Mouse (Mus musculus): ENCODE measurements around the gene Lhfpl2.
A peak's percentile ranks its signal among the peaks of the same experiment; 100 is the strongest.

The Lhfpl2 gene

DNA sequence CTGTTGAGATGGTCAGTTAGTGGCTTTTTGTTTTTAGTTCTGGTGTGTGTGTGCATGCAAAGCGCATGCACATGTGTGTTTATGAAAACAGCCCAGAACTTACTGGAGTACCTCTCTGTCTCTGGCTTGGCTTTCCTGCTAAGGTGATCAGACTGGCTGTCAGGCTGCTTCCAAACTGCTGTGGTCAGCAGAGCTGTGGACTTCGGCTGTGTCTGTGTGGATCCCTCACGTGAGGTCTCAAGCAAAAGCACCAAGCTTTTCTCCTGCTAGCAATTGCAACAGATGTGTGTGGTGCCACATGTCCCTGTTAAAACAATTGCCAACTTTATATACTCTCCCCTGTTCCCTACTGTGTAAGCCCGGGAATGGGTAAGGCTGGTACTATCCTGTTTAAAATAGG is 82.8 kb downstream of the Lhfpl2 start:
- no peak for DNase-seq (ENCODE audit: low read depth, low spot score)

DNA sequence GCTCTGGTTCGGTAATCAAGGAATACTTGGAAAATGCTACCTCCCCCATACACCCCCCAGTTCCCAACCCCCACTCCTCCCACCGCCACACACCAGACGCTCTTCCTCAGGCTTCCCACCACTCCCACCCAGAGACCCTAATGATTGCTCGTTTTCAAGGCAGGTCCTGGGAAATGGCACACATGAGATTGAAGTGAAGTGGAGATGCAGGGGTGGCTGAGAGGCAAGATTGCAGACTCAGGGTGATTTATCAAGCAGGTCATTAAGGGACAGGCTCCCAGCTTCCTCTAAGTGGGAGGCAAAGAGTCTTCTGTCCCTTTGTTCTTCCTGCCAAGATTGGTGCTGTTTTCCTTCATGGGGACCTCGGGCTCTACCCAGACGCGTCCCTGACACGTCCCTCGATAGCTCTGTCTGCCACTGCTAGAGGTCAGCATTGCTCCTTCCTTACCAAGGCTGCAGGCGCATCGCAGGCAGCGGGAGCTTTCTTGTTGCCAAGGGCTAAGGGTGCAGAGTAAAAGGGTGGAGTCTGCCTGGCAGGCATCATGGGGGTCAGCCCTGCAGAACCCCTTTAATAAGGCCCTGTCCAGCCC is 85.6 kb downstream of the Lhfpl2 start:
- DNase-seq (ENCODE audit: low read depth, low spot score), result peak; percentile 77

DNA sequence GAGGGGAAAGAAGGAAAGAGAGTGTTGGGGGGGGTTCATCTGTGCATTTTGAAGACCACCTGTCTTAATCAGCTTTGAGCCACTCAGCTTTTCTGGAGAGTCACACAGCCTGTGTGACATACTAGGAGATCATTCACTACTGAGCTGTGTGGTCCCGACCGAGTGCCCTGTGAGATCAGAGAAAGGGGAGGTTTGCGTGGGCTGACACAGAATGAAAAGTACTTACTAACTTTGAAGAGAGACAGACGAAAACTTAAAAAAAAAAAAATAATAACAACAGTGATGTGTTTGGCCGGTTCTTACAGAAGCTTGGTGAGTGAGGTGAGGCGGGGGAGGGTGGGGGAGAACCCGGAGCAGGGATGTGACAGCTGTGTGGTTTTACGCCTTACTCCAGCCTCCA is 86.9 kb downstream of the Lhfpl2 start:
- no peak for DNase-seq (ENCODE audit: low read depth, low spot score)

DNA sequence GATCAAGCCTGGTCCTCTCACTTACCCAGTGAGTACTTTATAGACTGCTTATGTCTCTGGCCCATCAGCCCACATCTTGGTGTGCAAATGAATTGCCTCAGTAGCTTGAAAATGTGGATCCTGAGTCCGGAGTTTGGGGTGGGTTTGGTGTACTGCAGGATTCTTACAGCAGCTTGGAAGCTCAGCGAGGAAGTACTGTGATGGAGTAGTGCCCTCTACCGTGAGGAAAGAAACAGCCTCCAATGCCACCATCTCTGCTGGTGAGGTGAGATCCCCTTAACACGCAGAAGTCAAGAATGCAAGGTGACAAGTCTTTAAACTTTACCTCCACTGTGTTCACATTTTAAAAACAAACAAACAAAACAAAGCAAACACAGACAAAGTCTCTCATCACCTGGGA is 89.7 kb downstream of the Lhfpl2 start:
- DNase-seq (ENCODE audit: low read depth, low spot score), result peak; percentile 80

DNA sequence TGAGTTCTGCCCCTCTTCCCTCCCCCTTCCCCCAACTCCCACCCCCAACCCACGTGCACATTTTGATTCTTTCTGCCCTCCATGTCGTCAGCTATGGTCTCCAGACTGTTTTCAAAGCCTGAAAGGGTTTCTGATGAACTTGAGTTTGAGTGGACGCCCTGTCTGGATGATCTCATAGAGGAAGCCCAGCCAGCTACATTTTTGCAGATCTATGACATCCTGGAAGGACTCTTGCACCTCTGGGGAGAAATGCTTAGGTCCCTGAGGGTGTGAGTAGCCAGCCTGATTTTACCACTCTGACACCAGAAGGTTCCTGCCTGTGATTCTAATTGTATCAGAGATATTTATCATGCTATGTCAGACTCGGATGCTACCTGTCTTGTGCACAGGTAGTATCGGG is 91.4 kb downstream of the Lhfpl2 start:
- DNase-seq (ENCODE audit: low read depth, low spot score), result no peak

DNA sequence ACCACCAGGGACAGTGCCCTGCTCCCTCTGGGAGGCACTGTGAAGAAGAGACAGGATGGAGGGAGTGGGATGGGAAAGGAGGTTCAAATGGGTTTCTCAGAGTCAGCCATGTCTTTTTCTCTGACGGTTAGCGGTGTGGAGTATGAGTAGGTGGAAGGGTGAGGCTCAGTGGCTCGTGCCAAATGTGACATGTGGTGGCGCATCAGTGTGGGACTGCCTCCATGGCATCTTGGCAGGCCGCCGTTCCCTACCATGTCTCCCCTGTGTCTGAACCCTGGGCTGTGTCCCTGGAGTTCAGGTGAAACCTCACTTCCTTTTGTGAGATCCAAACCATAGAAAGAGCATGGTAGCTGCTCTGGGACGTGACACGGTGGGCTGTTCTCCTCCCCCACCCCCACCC is 92.2 kb downstream of the Lhfpl2 start:
- DNase-seq (ENCODE audit: low read depth, low spot score), result peak; percentile 85

DNA sequence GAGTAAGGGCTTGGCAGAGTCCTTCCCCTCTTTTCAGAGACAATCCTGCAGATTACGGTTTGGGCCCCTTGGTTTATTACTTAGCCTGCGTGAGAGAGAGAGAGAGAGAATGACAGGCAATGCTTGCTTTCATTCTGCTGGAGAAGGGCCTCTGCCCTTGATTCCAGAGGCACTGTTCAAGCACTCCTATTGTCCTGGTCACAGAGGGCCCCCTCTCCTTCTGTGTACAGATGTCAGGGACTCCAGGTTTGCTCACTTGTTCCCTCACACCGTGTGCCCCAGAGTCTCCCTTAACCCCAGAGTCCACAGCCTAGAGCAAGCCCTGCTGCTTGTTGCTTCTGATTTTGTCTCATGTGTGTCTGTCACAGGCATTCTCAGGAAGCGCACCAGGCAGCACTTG is 93.7 kb downstream of the Lhfpl2 start:
- DNase-seq (ENCODE audit: low read depth, low spot score), result no peak

DNA sequence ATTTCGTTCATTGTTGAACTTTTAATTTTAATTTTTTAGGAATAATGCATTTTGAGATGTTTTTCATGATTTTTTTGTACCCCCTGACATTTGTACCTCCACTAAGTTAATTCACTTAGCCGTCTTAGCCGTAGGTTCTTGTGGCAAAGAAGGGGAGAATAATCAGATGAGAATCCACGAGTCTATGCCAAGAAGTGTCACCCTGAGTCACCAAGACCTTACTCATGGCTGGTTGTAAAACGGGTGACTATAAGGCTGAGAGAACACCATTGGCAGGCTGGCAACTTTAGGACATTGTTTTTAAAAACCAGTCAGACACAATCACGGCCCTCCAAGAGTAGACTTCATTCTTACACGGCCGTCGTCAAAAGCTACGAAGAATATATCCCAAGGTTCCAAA is 95.2 kb downstream of the Lhfpl2 start:
- no peak for DNase-seq (ENCODE audit: low read depth, low spot score)

DNA sequence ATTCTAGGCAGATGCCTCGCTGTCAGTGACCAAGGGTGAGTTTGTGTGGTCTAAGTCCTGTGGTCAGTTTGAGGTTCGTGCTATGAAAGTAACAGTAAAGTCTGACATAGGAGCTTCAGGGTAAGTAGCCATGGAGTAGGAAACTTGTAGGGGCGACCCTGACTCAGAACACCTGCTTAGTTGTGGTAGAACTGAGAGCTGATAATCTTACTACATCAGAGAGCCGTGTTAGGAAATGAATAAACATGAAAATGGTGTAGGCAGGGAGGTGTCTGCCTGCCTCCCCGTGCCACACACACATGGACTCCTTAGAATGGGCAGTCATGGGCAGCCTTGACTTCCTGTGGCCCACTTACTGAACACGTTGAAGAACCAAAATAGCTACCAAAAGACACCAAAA is 96.1 kb downstream of the Lhfpl2 start:
- no peak for DNase-seq (ENCODE audit: low read depth, low spot score)

DNA sequence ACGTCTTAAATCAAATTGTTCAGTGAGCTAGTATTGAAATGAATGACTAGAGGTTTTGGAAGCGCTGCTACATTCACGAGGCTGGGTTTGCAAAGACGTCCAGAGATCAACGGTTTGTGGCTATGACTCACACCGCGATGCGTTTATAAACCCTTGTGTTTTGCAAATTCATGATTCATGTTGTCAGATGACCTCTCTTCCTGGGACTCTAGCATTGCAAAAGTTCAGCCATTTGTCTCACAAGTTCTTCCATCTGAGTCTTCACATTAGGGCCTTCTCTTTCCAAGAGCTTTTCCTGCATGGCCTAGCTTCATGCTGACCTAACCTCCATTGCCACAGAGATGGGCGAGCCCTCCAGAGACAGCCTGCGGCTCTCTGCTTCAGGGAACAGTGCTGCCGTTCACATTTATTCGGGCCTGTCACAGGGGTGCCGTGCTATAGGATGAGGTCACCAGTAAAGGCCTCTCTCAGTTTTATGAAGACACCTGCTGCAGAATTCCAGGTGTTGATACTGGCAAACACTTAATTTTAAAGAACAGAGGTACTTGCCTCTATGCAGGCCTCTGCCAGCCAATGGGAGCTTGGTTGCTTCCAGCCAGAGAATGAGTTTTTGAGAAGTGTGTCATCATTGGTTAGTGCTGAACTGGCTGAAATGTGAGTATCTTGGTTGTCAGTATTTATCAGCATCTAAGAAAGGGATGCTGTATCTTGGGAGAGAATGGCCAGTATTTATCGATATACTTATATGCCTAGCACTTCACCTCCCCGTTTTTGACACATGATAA is 97.1 kb downstream of the Lhfpl2 start:
- DNase-seq (ENCODE audit: low read depth, low spot score), result no peak

DNA sequence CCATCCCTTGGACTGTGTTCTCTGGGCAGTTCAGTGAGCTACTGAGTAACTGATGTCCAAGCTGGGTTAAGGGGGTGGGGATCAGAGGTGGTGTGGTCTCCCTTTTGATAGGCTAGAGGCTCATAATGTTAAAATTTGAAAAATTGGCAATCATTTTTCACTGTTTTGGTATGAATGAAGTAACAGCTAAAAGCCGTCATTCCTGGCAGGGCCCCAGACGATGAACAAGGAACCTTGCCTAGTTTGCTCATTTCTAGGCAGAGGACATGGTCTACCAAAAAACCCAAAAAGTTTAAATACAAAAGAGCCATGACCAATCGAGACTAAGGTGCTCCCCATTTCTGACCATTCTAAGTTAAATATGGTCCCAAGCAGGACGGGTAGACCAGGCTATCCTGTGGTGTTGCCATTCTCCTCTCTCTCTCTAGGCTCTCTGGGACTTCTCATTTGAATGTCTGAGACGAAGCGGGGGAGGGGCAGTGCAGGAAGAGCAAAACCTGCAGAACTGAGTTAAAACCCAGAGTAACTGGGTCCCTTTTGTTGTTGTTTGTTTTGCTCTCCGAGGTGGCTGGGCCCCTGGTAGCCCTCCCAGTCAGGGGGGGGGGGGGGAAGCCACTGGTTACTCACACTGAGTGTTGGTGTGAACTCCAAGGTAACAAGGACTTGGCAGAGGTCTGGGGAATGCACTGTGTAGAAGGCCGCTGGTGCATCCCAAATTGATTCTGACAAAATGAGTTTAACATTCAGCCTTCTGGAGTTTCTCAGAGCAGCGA is 98.2 kb downstream of the Lhfpl2 start:
- no peak for DNase-seq (ENCODE audit: low read depth, low spot score)

DNA sequence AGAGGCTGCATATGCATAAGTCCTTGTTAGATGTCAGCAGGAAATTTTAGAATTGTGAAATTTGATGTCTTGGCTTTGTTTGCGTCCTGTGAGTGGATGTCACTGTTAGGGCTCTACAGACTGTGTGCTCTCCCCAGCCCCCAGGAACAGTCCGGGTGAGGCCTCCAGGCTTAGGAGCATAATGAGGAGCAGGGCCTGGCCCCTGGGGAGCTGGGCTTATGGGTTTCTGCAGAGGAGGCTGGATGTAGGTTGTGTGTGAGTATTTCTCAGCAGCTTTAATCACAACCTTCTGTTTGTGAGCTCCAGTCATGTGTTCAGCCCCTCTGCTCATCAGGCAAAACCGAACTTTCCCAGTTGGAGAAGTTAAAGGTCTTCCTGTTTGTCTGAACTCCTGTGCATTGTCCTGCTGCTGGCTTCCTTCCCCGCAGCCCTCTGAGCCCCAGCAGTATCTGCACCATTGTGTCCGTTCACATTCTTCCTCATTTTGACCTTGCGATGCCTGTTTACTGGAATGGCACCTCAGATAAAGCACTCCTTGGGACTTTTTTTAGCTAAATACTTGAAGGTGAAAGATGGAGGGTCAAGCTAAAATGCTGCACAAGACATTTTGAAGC is 101.4 kb downstream of the Lhfpl2 start:
- no peak for DNase-seq (ENCODE audit: low read depth, low spot score)

DNA sequence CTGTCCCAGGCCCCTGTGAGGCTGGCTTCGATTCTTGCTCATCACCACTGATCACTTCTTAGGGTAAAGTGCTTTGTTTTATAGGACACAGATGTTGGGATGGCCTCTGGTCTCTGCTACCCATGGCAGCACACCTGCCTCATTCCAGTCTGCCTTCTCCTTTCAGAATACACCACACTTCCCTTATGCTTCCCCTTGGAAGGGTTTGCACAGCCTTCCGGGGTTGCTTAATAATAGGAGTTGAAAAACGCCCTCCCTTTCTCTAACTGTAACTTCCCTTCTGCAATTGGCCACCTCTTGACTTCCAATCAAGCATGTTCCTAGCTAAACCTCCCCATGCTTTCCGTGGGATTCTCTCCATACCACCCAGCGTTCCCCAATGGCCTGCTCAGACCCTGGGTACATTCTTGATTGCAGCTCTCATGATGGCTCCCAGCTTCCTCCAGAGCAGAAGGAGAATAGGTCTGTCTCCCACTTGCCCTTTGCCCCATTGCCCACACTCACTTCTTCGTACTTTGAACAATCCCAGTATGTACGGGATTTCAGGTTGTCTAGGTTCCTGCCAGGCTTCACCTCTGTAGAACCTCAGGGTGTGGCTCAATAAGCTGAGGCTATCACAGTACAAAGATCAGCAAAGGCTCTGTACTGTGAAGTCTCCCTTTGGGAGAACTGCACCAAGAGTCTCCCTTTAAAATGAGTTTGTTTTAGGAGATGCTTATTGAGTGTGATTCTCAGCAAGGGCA is 102.1 kb downstream of the Lhfpl2 start:
- DNase-seq (ENCODE audit: low read depth, low spot score), result no peak

DNA sequence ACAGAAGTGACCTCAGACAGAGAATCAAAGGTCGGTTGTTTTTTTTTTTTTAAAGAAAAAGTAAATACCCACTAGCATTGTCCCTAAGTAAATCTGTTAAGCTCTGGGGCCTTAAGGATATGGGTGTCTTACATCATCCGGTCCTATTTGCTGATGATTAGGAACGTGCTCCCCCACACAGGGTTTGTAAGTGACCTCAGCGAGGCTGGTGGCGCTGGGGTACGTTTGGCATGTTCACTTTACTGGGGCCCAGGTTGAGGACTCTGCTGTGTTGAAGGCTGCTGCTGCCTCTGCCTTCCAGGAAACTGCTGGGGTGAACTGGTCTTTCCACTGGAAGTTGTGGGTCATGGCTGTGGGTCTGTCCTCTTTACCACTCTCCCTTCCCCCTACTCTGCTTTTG is 106.9 kb downstream of the Lhfpl2 start:
- DNase-seq (ENCODE audit: low read depth, low spot score), result no peak

DNA sequence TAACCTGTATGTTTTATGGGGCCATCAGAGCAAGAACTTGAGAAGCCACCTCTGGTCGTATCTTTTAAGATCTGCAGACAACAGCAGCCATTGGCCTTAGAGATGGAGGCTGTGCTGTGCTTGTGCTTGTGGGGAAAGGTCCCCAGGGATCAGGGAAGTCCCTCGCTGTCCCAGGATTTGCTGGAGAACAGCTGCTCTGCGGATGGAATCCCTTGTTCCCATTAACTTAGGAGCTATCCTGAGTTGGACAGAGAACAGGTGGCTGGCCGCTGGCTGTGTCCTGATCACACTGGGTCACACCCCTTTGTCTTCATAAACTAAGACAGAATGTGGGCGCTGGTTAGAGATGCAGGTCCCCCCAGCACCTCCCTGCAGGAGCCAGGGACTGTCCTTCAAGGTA is 110.7 kb downstream of the Lhfpl2 start:
- no peak for DNase-seq (ENCODE audit: low read depth, low spot score)

DNA sequence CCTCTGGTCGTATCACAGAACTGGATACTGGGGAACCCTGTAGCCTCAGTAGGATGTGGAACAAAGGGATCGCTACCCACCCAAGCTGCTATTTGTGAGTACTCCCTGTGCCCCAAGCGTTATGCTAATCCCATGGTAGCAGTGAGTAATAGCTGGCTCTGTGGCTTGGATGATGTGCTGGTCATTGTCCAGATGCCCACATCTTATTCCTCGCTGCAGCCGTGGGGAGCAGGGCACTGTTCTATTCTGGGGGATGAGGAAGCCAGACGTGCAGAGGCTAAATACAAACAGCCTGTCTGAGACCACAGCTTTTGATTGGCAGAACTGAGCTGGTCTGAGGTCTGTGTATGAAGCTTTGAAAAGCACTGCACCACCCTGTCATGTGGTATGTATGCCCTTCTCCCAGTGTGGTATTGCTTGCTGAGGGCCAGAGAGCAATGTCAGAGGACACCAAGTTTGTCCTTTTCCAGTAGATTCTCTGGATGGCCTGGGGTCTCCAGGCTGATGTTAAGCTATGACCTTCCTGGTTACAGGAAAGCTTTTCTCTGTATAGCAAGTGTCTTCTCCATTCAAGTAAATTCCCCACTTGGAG is 111.8 kb downstream of the Lhfpl2 start:
- peak; percentile 47 for DNase-seq (ENCODE audit: low read depth, low spot score)

DNA sequence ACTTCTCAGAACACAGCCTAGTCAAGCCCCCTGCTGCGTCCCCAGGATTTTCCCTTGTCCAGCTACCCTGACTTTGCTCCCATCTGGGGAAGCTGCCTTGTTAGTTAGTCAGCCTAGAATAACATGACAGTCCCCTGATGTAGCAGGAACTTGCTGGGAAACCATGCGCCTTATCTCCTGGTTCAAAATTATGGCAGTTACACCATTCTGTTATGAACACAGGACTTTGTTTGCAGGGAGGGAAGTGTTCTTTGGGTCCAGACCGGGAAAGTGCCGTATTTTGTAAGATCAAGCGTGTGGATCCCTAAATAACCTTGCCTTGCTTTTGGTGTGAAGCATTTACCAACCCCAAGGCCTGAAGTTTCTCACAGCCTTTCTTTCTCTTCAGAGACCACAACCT is 114.0 kb downstream of the Lhfpl2 start:
- no peak for DNase-seq (ENCODE audit: low read depth, low spot score)

DNA sequence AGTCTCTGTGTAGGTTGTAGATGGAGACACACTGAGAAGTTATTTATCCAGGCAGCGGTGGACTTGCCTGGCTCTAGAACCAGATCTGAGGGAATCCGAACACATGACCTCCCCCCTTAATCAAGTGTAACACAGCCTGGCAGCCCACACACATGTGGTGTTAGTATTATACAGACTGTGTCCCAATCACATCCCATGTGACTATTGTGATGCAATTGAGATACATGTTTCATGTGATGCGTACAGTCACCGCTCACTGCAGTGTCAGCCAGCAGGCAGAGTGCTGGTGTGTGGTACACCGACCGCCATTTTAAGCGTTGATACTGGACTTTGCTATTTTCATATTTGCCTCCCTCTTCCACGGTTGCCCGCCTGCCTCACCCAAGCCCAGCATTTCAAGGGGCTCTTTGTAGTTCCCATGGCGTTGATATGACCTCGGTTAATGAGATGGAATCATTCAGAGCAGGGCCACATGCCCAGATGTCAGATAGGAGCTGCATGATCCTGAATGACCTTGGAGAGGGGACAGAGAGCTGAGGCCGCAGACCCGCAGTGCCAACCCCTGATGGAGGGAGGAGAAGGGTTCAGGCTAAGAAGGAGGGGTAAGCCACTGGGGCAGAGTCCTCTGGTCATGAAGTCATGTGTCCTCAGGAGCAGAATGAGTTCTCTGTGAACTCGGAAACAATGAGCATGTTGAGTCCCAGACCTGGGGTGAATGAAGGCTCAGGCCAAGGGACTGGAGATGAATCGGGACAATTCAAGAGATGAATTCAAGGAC is 115.1 kb downstream of the Lhfpl2 start:
- DNase-seq (ENCODE audit: low read depth, low spot score), result peak; percentile 94

DNA sequence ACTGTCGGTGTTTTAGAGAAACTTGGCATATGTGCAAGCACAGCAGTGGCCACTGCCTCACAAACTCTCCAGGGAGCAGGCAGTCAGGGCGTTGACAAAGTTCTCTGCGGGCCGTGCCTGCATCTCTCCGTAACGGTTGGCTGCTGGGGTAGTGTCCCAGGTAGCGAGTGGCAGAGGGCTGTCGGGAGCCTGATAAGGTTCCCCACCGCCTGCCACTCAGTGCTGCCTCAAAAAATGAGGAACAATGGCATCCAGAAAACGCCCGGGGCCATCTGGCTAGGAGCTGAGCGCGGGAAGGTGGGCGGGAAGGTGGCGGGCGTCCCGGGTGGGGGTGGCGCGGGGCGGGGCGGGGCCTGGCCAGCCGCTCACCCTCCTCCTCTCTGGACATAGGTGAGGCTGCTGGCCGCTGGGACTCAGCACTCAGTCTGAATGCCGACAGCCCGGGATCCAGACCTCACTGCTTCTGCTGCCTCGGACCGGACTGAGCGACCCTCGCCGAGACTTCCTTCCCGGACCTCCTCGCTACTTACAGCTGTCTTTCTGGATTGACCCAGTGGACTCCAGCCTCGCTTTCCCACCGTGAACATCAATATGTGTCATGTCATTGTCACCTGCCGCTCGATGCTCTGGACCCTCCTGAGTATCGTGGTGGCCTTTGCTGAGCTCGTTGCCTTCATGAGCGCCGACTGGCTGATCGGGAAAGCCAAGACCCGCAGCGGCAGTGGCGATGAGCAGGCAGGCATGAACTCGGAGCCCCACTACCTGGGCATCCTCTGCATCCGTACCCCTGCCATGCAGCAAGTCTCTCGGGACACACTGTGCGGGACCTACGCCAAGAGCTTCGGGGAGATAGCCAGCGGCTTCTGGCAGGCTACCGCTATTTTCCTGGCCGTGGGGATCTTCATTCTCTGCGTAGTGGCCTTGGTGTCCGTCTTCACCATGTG is 116.3 kb downstream of the Lhfpl2 start:
- DNase-seq (ENCODE audit: low read depth, low spot score), result peak; percentile 86

All from brain, adult 2 months (tissue).